Mouse (Mus musculus) mouse embryonic stem cell (cell line): ENCODE results near the gene Akip1.

Experiments
- in situ Hi-C, 2 experiments: fragments of 300-500 bp; cut with MboI; formaldehyde crosslinking; loops; 1 replicate in 1 of 2; 3 replicates in 1 of 2; pipeline ENCODE4 v1.14.3; 2019 to 2020; ENCODE audit warnings: low sequenced_read_pairs in 2 of 2, low pct_unique_long_range_greater_than_20kb in 1 of 2, mixed read lengths in 1 of 2; ENCODE audit not compliant: unreplicated experiment in 1 of 2

Akip1 gene

GRCm38 (mm10) chr7:109702721-109703120 lies 769 bp upstream of the Akip1 start:
- in situ Hi-C loops: no loop called here

- in situ Hi-C loops: no loop called here
Measured at GRCm38 (mm10) chr7:109704016-109704377, 507 bp downstream of the Akip1 start.

GRCm38 (mm10) chr7:109704461-109704860 lies 971 bp downstream of the Akip1 start:
- in situ Hi-C loops: no loop called here

- in situ Hi-C loops: no loop called here
Measured at GRCm38 (mm10) chr7:109707023-109707785, 3.7 kb downstream of the Akip1 start.

- in situ Hi-C loops: no loop called here
Measured at GRCm38 (mm10) chr7:109708961-109709382, 5.5 kb downstream of the Akip1 start.

- in situ Hi-C loops: loop anchor here in 1 of 2 experiments (10.0 kb wide), 1 partner anchor 165 kb away; no protein-coding TSS in a partner anchor
Measured at GRCm38 (mm10) chr7:109710069-109710468, 6.6 kb downstream of the Akip1 start.

- in situ Hi-C loops: loop anchor here in 1 of 2 experiments (10.0 kb wide), 1 partner anchor 167 kb away; no protein-coding TSS in a partner anchor
Measured at GRCm38 (mm10) chr7:109712198-109712597, 8.7 kb downstream of the Akip1 start.

- in situ Hi-C loops: loop anchor here in 1 of 2 experiments (10.0 kb wide), 1 partner anchor 169 kb away; no protein-coding TSS in a partner anchor
Measured at GRCm38 (mm10) chr7:109713434-109713982, 10.0 kb downstream of the Akip1 start.

- in situ Hi-C loops: loop anchor here in 1 of 2 experiments (10.0 kb wide), 1 partner anchor 174 kb away; no protein-coding TSS in a partner anchor
Measured at GRCm38 (mm10) chr7:109719286-109719685, 15.8 kb downstream of the Akip1 start.

GRCm38 (mm10) chr7:109722618-109723017 lies 19.1 kb downstream of the Akip1 start:
- in situ Hi-C loops: no loop called here

GRCm38 (mm10) chr7:109723114-109723513 lies 19.6 kb downstream of the Akip1 start:
- in situ Hi-C loops: no loop called here

GRCm38 (mm10) chr7:109723697-109724096 lies 20.2 kb downstream of the Akip1 start, which contains the start of gene BC051019:
BC051019 (minus strand) TSS chr7:109723850.
- in situ Hi-C loops: no loop called here

- in situ Hi-C loops: no loop called here
Measured at GRCm38 (mm10) chr7:109731626-109732025, 28.1 kb downstream of the Akip1 start, which contains the start of gene Ascl3. Ascl3 (minus strand) TSS chr7:109731726.

GRCm38 (mm10) chr7:109734806-109735205 lies 31.3 kb downstream of the Akip1 start:
- in situ Hi-C loops: no loop called here

- in situ Hi-C loops: no loop called here
Measured at GRCm38 (mm10) chr7:109739822-109740370, 36.4 kb downstream of the Akip1 start.

GRCm38 (mm10) chr7:109741060-109741459 lies 37.6 kb downstream of the Akip1 start:
- in situ Hi-C loops: no loop called here

GRCm38 (mm10) chr7:109741703-109742102 lies 38.2 kb downstream of the Akip1 start:
- in situ Hi-C loops: no loop called here

- in situ Hi-C loops: no loop called here
Measured at GRCm38 (mm10) chr7:109747747-109748146, 44.3 kb downstream of the Akip1 start.

GRCm38 (mm10) chr7:109751427-109752007 lies 48.0 kb downstream of the Akip1 start:
- in situ Hi-C loops: no loop called here
